Mouse (Mus musculus) MEL (cell line): Measurements from ENCODE around the gene Pcbd1. TPM values are rescaled to one million over a fixed set of nuclear protein-coding genes. Genes with fewer than 3 reads are reported as not detected.

Source experiments
- DNase-seq: peaks from one replicate; pipeline ENCODE4 v3.0.0; 2011; ENCODE audit warnings: low read depth, low spot score
- H3K27ac ChIP-seq: 2 replicates; pipeline ENCODE4 v1.5.1; 2012; ENCODE audit warnings: low read depth, mild to moderate bottlenecking, control low read depth, low read length, moderate library complexity; ENCODE audit not compliant: control insufficient read depth
- H3K27me3 ChIP-seq, 2 experiments: fragments of 150-350 bp in 1 of 2; sonication (generic) in 1 of 2; 2 replicates each; pipeline ENCODE4 v1.6.1; 2012; ENCODE audit warnings: low read length in 2 of 2, mild to moderate bottlenecking in 2 of 2, improper control_type of control experiment in 1 of 2, moderate library complexity in 1 of 2; ENCODE audit not compliant: insufficient read depth in 2 of 2, control insufficient read depth in 1 of 2
- H3K36me3 ChIP-seq, 2 experiments: 2 replicates each; pipeline ENCODE4 v1.6.1; 2012 to 2014; ENCODE audit warnings: low read length in 2 of 2, improper control_type of control experiment in 1 of 2, inconsistent platforms in 1 of 2, mild to moderate bottlenecking in 1 of 2; ENCODE audit not compliant: insufficient read depth in 2 of 2, control insufficient read depth in 1 of 2
- H3K4me1 ChIP-seq, 2 experiments: fragments of 150-350 bp in 1 of 2; sonication (generic) in 1 of 2; 2 replicates each; pipeline ENCODE4 v1.6.1; 2012; ENCODE audit warnings: low read length in 2 of 2, improper control_type of control experiment in 1 of 2, mild to moderate bottlenecking in 1 of 2; ENCODE audit not compliant: insufficient read depth in 2 of 2, control insufficient read depth in 1 of 2
- H3K4me3 ChIP-seq, 2 experiments: fragments of 150-350 bp in 1 of 2; sonication (generic) in 1 of 2; 2 replicates each; pipeline ENCODE4 v1.5.1; 2012; ENCODE audit warnings: low read depth in 2 of 2, low read length in 2 of 2, mild to moderate bottlenecking in 2 of 2, moderate library complexity in 2 of 2, control low read depth in 1 of 2, improper control_type of control experiment in 1 of 2; ENCODE audit not compliant: control insufficient read depth in 1 of 2, insufficient read depth in 1 of 2
- H3K79me2 ChIP-seq: 2 replicates; pipeline ENCODE4 v1.6.1; 2012; ENCODE audit warnings: mild to moderate bottlenecking, low read length, moderate library complexity; ENCODE audit not compliant: control insufficient read depth, poor library complexity, insufficient read depth
- H3K9ac ChIP-seq: 2 replicates; pipeline ENCODE4 v1.6.1; 2012; ENCODE audit warnings: low read depth, mild to moderate bottlenecking, control low read depth, low read length, moderate library complexity; ENCODE audit not compliant: control insufficient read depth, poor library complexity, severe bottlenecking
- H3K9me3 ChIP-seq: fragments of 150-350 bp; sonication (generic); replicated peaks from 2 replicates; pipeline ENCODE4 v1.6.1; 2012; ENCODE audit warnings: mild to moderate bottlenecking, low read length, improper control_type of control experiment, moderate library complexity; ENCODE audit not compliant: insufficient read depth
- BHLHE40 ChIP-seq: IDR thresholded peaks from 2 replicates; pipeline ENCODE4 v1.6.1; 2012; ENCODE audit warnings: low read depth, mild to moderate bottlenecking, inconsistent platforms, low read length, improper control_type of control experiment, borderline replicate concordance
- CTCF ChIP-seq, 3 experiments: IDR thresholded peaks in 2 of 3; conservative IDR thresholded peaks in 1 of 3; 2 replicates each; pipeline ENCODE4 v1.5.1; 2011 to 2012; ENCODE audit warnings: low read length in 3 of 3, low read depth in 2 of 3, mild to moderate bottlenecking in 2 of 3, improper control_type of control experiment in 1 of 3, inconsistent platforms in 1 of 3, mixed read lengths in 1 of 3, moderate library complexity in 1 of 3; ENCODE audit not compliant: control insufficient read depth in 1 of 3, insufficient read depth in 1 of 3, poor library complexity in 1 of 3, severe bottlenecking in 1 of 3
- E2F4 ChIP-seq: IDR thresholded peaks from 2 replicates; pipeline ENCODE4 v1.6.1; 2011; ENCODE audit warnings: low read depth, low read length, improper control_type of control experiment, borderline replicate concordance
- ELF1 ChIP-seq: IDR thresholded peaks from 2 replicates; pipeline ENCODE4 v1.6.1; 2014; ENCODE audit warnings: low read depth, mild to moderate bottlenecking, inconsistent platforms, low read length, improper control_type of control experiment, moderate library complexity
- EP300 ChIP-seq, 2 experiments: IDR thresholded peaks; 2 replicates each; pipeline ENCODE4 v1.6.1; 2011; ENCODE audit warnings: improper control_type of control experiment in 2 of 2, low read length in 2 of 2, low read depth in 1 of 2, mild to moderate bottlenecking in 1 of 2
- ETS1 ChIP-seq: IDR thresholded peaks from 2 replicates; pipeline ENCODE4 v1.6.1; 2012; ENCODE audit warnings: low read depth, mild to moderate bottlenecking, inconsistent platforms, low read length, improper control_type of control experiment, moderate library complexity
- GABPA ChIP-seq: IDR thresholded peaks from 2 replicates; pipeline ENCODE4 v1.6.1; 2012; ENCODE audit warnings: low read depth, mild to moderate bottlenecking, inconsistent platforms, low read length, improper control_type of control experiment, moderate library complexity
- JUND ChIP-seq: IDR thresholded peaks from 2 replicates; pipeline ENCODE4 v1.6.1; 2011; ENCODE audit warnings: low read depth, mild to moderate bottlenecking, improper control_type of control experiment, low read length
- KAT2A ChIP-seq: conservative IDR thresholded peaks from 2 replicates; pipeline ENCODE4 v1.6.1; 2012; ENCODE audit warnings: low read depth, low read length, improper control_type of control experiment, inconsistent platforms
- MAFK ChIP-seq: IDR thresholded peaks from 2 replicates; pipeline ENCODE4 v1.6.1; 2011; ENCODE audit warnings: low read depth, mild to moderate bottlenecking, low read length, improper control_type of control experiment, borderline replicate concordance
- MAZ ChIP-seq: IDR thresholded peaks from 2 replicates; pipeline ENCODE4 v1.6.1; 2012; ENCODE audit warnings: low read depth, mild to moderate bottlenecking, inconsistent platforms, low read length, improper control_type of control experiment
- MXI1 ChIP-seq: IDR thresholded peaks from 2 replicates; pipeline ENCODE4 v1.6.1; 2011; ENCODE audit warnings: mild to moderate bottlenecking, low read depth, low read length, improper control_type of control experiment
- MYC ChIP-seq: IDR thresholded peaks from 2 replicates; pipeline ENCODE4 v1.6.1; 2011; ENCODE audit warnings: low read depth, mild to moderate bottlenecking, low read length, improper control_type of control experiment, moderate library complexity
- NELFE ChIP-seq: IDR thresholded peaks from 2 replicates; pipeline ENCODE4 v1.6.1; 2011; ENCODE audit warnings: low read depth, low read length, improper control_type of control experiment
- NRF1 ChIP-seq: IDR thresholded peaks from 2 replicates; pipeline ENCODE4 v1.6.1; 2014; ENCODE audit warnings: low read depth, mild to moderate bottlenecking, inconsistent platforms, low read length, improper control_type of control experiment, moderate library complexity; ENCODE audit not compliant: poor library complexity, insufficient read depth, severe bottlenecking
- POLR2A ChIP-seq, 2 experiments: IDR thresholded peaks; 2 replicates each; pipeline ENCODE4 v1.6.1; 2011 to 2012; ENCODE audit warnings: low read length in 2 of 2, mild to moderate bottlenecking in 2 of 2, control low read depth in 1 of 2, improper control_type of control experiment in 1 of 2, low read depth in 1 of 2, moderate library complexity in 1 of 2; ENCODE audit not compliant: control insufficient read depth in 1 of 2, insufficient read depth in 1 of 2, poor library complexity in 1 of 2
- POLR2AphosphoS5 ChIP-seq: IDR thresholded peaks from 2 replicates; pipeline ENCODE4 v1.6.1; 2012; ENCODE audit warnings: low read depth, borderline replicate concordance, mild to moderate bottlenecking, inconsistent platforms, low read length, moderate library complexity, mixed read lengths
- RAD21 ChIP-seq: IDR thresholded peaks from 2 replicates; pipeline ENCODE4 v1.6.1; 2011; ENCODE audit warnings: mild to moderate bottlenecking, low read depth, low read length, improper control_type of control experiment
- RCOR1 ChIP-seq: IDR thresholded peaks from 2 replicates; pipeline ENCODE4 v1.6.1; 2012; ENCODE audit warnings: low read depth, mild to moderate bottlenecking, inconsistent platforms, low read length, improper control_type of control experiment
- SIN3A ChIP-seq: IDR thresholded peaks from 2 replicates; pipeline ENCODE4 v1.6.1; 2012; ENCODE audit warnings: low read length, improper control_type of control experiment, inconsistent platforms
- SMC3 ChIP-seq: IDR thresholded peaks from 2 replicates; pipeline ENCODE4 v1.6.1; 2011; ENCODE audit warnings: low read depth, low read length, improper control_type of control experiment
- TAL1 ChIP-seq: IDR thresholded peaks from 2 replicates; pipeline ENCODE4 v1.6.1; 2012; ENCODE audit warnings: mild to moderate bottlenecking, inconsistent platforms, low read length, moderate library complexity, mixed read lengths
- TBP ChIP-seq: IDR thresholded peaks from 2 replicates; pipeline ENCODE4 v1.8.0; 2011; ENCODE audit warnings: low read depth, low read length, improper control_type of control experiment
- UBTF ChIP-seq: IDR thresholded peaks from 2 replicates; pipeline ENCODE4 v1.6.1; 2012; ENCODE audit warnings: low read depth, mild to moderate bottlenecking, inconsistent platforms, low read length, improper control_type of control experiment, moderate library complexity, borderline replicate concordance; ENCODE audit not compliant: insufficient read depth
- USF2 ChIP-seq, 2 experiments: IDR thresholded peaks; 2 replicates each; pipeline ENCODE4 v1.6.1; 2011 to 2012; ENCODE audit warnings: improper control_type of control experiment in 2 of 2, low read length in 2 of 2, borderline replicate concordance in 1 of 2, inconsistent platforms in 1 of 2, low read depth in 1 of 2, mild to moderate bottlenecking in 1 of 2; ENCODE audit not compliant: insufficient read depth in 1 of 2
- ZC3H11A ChIP-seq: IDR thresholded peaks from 2 replicates; pipeline ENCODE4 v1.6.1; 2012; ENCODE audit warnings: low read depth, mild to moderate bottlenecking, inconsistent platforms, low read length, improper control_type of control experiment
- ZKSCAN1 ChIP-seq: IDR thresholded peaks from 2 replicates; pipeline ENCODE4 v1.6.1; 2012; ENCODE audit warnings: low read depth, mild to moderate bottlenecking, inconsistent platforms, low read length, improper control_type of control experiment, moderate library complexity
- ZNF384 ChIP-seq: IDR thresholded peaks from 2 replicates; pipeline ENCODE4 v1.6.1; 2012; ENCODE audit warnings: low read depth, mild to moderate bottlenecking, inconsistent platforms, low read length, improper control_type of control experiment
- polyA plus RNA-seq, 2 experiments: library from polyadenylated mRNA; stranded (reverse) in 1 of 2; unstranded in 1 of 2; fragments of >175 nt in 1 of 2; fragments of >200 nt in 1 of 2; gene quantifications; 2 replicates each; pipeline versions ENCODE4 v1.2.1 to v1.2.4; 2012; ENCODE audit warnings: low replicate concordance in 2 of 2, low read depth in 1 of 2; ENCODE audit not compliant: insufficient read length in 2 of 2, insufficient read depth in 1 of 2, missing spikeins in 1 of 2
- total RNA-seq: library from RNA; depleted of rRNA; stranded (reverse); fragments of 300-350 nt; gene quantifications from 2 replicates; pipeline ENCODE4 v1.2.3, GENCODE M21; 2012

The Pcbd1 gene
- total and polyA plus RNA-seq, 3 experiments = not detected

DNA sequence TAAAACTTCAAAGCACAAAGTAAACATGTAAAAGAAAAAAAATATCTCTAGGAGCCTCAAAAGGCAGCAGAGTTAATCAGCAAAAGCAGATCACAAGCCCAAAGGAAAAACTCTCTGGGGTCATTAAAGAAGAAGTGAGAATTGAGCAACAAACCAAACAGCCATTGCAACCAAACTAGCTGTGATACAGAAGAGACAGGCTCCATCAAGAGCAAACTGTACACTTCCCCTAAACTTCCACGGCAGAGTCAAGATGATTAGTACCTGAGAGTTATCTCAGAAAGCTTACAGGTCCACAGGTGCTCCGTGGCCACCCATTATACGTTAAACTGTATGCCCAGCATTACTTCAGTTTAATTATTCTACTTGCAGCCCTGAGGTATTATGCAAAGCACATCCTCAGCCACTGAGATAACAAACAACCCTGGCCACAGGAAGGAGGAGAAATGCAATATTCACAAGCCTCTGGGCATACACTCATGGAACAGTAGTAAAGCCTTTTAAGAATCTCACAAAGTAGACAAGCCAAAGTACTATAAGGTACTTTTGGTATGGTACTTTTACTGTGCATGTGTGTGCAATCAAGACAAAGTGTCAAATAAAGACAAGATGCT lies 46.2 kb downstream of the Pcbd1 start:
- H3K27ac ChIP-seq = no peak overlapping the region

DNA sequence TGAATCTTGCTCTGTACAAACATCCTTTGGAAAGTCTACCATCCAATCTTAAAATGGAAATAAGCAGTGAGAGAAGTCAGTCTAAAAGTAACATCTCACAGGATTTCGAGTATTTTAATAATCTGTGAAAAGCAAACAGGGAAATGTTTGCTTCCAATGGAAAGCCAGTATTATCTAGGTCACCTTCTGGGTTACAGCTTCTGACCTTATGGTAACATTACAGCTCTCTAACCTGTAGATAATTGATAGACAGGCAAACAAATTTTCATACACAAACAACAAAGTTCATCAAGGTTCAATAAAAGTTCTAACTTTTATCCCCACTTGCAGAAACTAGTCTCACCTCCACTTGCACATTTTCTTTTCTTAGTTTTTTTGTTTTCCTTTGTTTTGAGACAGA lies 48.4 kb downstream of the Pcbd1 start:
- Histone ChIP-seq H3K27ac (no peak overlapping the region), H3K9ac (no peak overlapping the region), H3K79me2 (no peaks in the 10 kb centered on the region), H3K27me3 (no peaks in the 10 kb centered on the region), H3K36me3 (peaks cover 3 to 4% of the 10 kb centered on the region in 2 experiments; a peak in 3 of 4 replicates), H3K4me1 (no peaks in the 10 kb centered on the region), H3K9me3 (no peaks in the 10 kb centered on the region)
- no peak for DNase-seq
- TF ChIP-seq ELF1 (no peak), POLR2A (IDR thresholded peaks at IDR 0.05; ENCODE audit: control insufficient read depth in 1 of 2, insufficient read depth in 1 of 2, low read depth in 1 of 2, low read length in 2 of 2, poor library complexity in 1 of 2) (no peak), KAT2A (no peak), TBP (no peak), RAD21 (no peak), MAFK (no peak), E2F4 (no peak), SMC3 (no peak), ETS1 (no peak), BHLHE40 (no peak), NRF1 (no peak), ZKSCAN1 (no peak), MYC (no peak), NELFE (no peak), SIN3A (no peak), MXI1 (no peak), TAL1 (no peak), EP300 (IDR thresholded peaks at IDR 0.05; ENCODE audit: low read depth in 1 of 2, low read length in 2 of 2) (no peak), POLR2AphosphoS5 (no peak)
- TF ChIP-seq, all 39 proteins: peak for 0
- no peak overlapping the region for H3K4me3 ChIP-seq

More for the DNA sequence above, 46.2 kb downstream of the Pcbd1 start:
- H3K9me3 ChIP-seq = no peaks in the 10 kb centered on the region
- H3K4me3 ChIP-seq = no peak overlapping the region
- no peaks in the 10 kb centered on the region for H3K79me2 ChIP-seq
- no peaks in the 10 kb centered on the region for H3K27me3 ChIP-seq
- no peaks in the 10 kb centered on the region for H3K4me1 ChIP-seq
- H3K9ac ChIP-seq = no peak overlapping the region
- TF ChIP-seq RCOR1 = no peak
- TF ChIP-seq TBP = no peak
- no peak for TF ChIP-seq CTCF (IDR thresholded peaks at IDR 0.05 in 2 of 3, conservative IDR thresholded peaks at IDR 0.05 in 1 of 3; ENCODE audit: control insufficient read depth in 1 of 3, insufficient read depth in 1 of 3, low read depth in 2 of 3, low read length in 3 of 3, poor library complexity in 1 of 3, severe bottlenecking in 1 of 3)
- TF ChIP-seq ZNF384 = no peak
- no peak for TF ChIP-seq USF2 (IDR thresholded peaks at IDR 0.05; ENCODE audit: borderline replicate concordance in 1 of 2, insufficient read depth in 1 of 2, low read depth in 1 of 2, low read length in 2 of 2)
- TF ChIP-seq ELF1 = no peak
- TF ChIP-seq ZC3H11A = no peak
- no peak for TF ChIP-seq GABPA
- TF ChIP-seq MAZ = no peak
- TF ChIP-seq EP300 (IDR thresholded peaks at IDR 0.05; ENCODE audit: low read depth in 1 of 2, low read length in 2 of 2) = no peak
- no peak for TF ChIP-seq UBTF
- no peak for TF ChIP-seq ETS1
- no peak for TF ChIP-seq JUND
- DNase-seq = no peak
- H3K36me3 ChIP-seq = peaks cover 3 to 4% of the 10 kb centered on the region in 2 experiments; a peak in 2 of 4 replicates
